Mouse (Mus musculus): ENCODE measurements around the gene Psmd12.

DNA sequence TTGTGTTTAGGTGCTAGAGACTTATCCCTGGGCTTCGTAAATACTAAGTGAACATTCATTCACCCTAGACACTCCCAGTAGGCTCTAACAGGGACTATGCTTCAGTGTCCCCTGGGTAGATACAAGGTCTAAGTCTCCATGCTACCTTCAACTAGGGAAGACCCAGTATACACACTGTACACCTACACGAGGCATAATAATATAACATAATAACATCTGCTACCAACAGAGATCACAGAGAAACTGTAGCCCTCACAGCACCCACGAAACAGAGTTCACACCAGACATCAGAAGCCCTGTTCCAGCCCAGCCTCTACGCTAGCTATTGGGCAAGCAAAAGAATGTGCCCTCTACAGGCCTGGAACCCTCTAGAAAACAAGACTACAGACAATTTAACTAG is 14.2 kb upstream of the Psmd12 start:
- TF ChIP-seq CTCF (conservative IDR thresholded peaks at IDR 0.05; ENCODE audit: low read length): no peak
- TF ChIP-seq NANOG (IDR thresholded peaks at IDR 0.05; ENCODE audit: borderline replicate concordance, low read length): no peak

All from E14TG2a.4 (cell line).